Mouse (Mus musculus) stomach, embryonic 16.5 days (tissue): ENCODE results near the gene Tm6sf2. TPM values are rescaled to one million over a fixed set of nuclear protein-coding genes. Genes with fewer than 3 reads are reported as not detected.
A peak's percentile ranks its signal among the peaks of the same experiment; 100 is the strongest.

Experiments
- ATAC-seq: fragments of 200-750 bp; cut with Nextera tagmentation; 2 replicates; pipeline ENCODE4 v1.8.0; 2017; ENCODE audit warnings: moderate number of reproducible peaks, moderate TSS enrichment; ENCODE audit not compliant: insufficient read depth, low FRiP score
- H3K27ac ChIP-seq: fragments of 300-500 bp; sonication (generic); 2 replicates; pipeline ENCODE4 v1.5.1; 2014; ENCODE audit warnings: low read length
- H3K27me3 ChIP-seq: fragments of 300-500 bp; sonication (generic); 2 replicates; pipeline ENCODE4 v1.6.1; 2014; ENCODE audit warnings: low read length, control low read depth, mixed read lengths; ENCODE audit not compliant: control insufficient read depth, insufficient read depth
- H3K36me3 ChIP-seq: fragments of 300-500 bp; sonication (generic); 2 replicates; pipeline ENCODE4 v1.6.1; 2014; ENCODE audit warnings: low read length; ENCODE audit not compliant: control insufficient read depth, insufficient read depth
- H3K4me1 ChIP-seq: fragments of 300-500 bp; sonication (generic); 2 replicates; pipeline ENCODE4 v1.6.1; 2014; ENCODE audit warnings: low read length, control low read depth, mixed read lengths; ENCODE audit not compliant: control insufficient read depth, insufficient read depth
- H3K4me2 ChIP-seq: fragments of 300-500 bp; sonication (generic); 2 replicates; pipeline ENCODE4 v1.6.1; 2014; ENCODE audit warnings: low read depth, low read length, mixed read lengths
- H3K4me3 ChIP-seq: fragments of 300-500 bp; sonication (generic); replicated peaks from 2 replicates; pipeline ENCODE4 v1.5.1; 2014; ENCODE audit warnings: mild to moderate bottlenecking, low read length
- H3K9ac ChIP-seq: fragments of 300-500 bp; sonication (generic); 2 replicates; pipeline ENCODE4 v1.6.1; 2014; ENCODE audit warnings: low read length
- H3K9me3 ChIP-seq: fragments of 300-500 bp; sonication (generic); replicated peaks from 2 replicates; pipeline ENCODE4 v1.6.1; 2016; ENCODE audit warnings: low read length, control low read depth; ENCODE audit not compliant: control insufficient read depth
- WGBS: fragments of 180-500 bp; shearing (Covaris S2); extraction: QIAGEN DNeasy Blood & Tissue Kit; methylation state at CpG from one replicate; pipeline ENCODE4 v1.1.7; 2014; 5-methylcytosine and 5-hydroxymethylcytosine counted together
- polyA plus RNA-seq: library from polyadenylated mRNA; unstranded; fragments of >200 nt; fragmentation: Nextera tagmentation; extraction: Ambion mirVana; gene quantifications from 2 replicates; pipeline ENCODE4 v1.2.1, GENCODE M21; 2015

The Tm6sf2 gene
- polyA plus RNA-seq, result 8.4 and 11.6 TPM in 2 replicates

- no peak within 1 kb of the TSS for H3K27ac ChIP-seq
Observed at GRCm38 (mm10) chr8:70072441-70073069, at the start of gene Tm6sf2. Gene Tm6sf2, plus strand, starts transcription at chr8:70072924.

GRCm38 (mm10) chr8:70023596-70023995, 49.1 kb upstream of the Tm6sf2 start:
- 79% methylated on average over 8 of the region's 8 CpGs for WGBS

More at GRCm38 (mm10) chr8:70072441-70073069, at the start of gene Tm6sf2:
- no peaks in the 10 kb centered on the region for H3K9me3 ChIP-seq
- H3K9ac ChIP-seq, result peak within 1 kb of the TSS; percentile 53
- peaks cover 15% of the 10 kb centered on the region for H3K36me3 ChIP-seq
- no peaks in the 10 kb centered on the region for H3K27me3 ChIP-seq
- peak within 1 kb of the TSS; percentile 34 for H3K4me3 ChIP-seq
- H3K4me2 ChIP-seq, result peak within 1 kb of the TSS; percentile 53
- ATAC-seq, result peak; percentile 80
- WGBS, result 13% methylated on average over 21 of the region's 27 CpGs
- 0 out of 2 replicates have a peak, but pooled peaks cover 3% of the 10 kb centered on the region for H3K4me1 ChIP-seq

GRCm38 (mm10) chr8:70026151-70026550, 46.6 kb upstream of the Tm6sf2 start:
- H3K4me1 ChIP-seq, result no peaks in the 10 kb centered on the region
- H3K9ac ChIP-seq, result no peak overlapping the region
- no peak for ATAC-seq
- no peaks in the 10 kb centered on the region for H3K9me3 ChIP-seq
- peaks cover 42% of the 10 kb centered on the region for H3K36me3 ChIP-seq
- H3K4me3 ChIP-seq, result no peak overlapping the region
- no peak overlapping the region for H3K27ac ChIP-seq
- 98% methylated on average over 2 of the region's 2 CpGs for WGBS
- H3K4me2 ChIP-seq, result no peak overlapping the region
- H3K27me3 ChIP-seq, result no peaks in the 10 kb centered on the region

More at GRCm38 (mm10) chr8:70023596-70023995, 49.1 kb upstream of the Tm6sf2 start:
- no peak for ATAC-seq
- Histone ChIP-seq H3K4me3 (no peak overlapping the region), H3K27ac (no peak overlapping the region), H3K36me3 (peaks cover 52% of the 10 kb centered on the region), H3K9me3 (no peaks in the 10 kb centered on the region), H3K4me2 (no peak overlapping the region), H3K9ac (no peak overlapping the region), H3K4me1 (no peaks in the 10 kb centered on the region), H3K27me3 (no peaks in the 10 kb centered on the region)

- Histone ChIP-seq H3K4me2 (no peak overlapping the region), H3K4me3 (no peak overlapping the region), H3K9me3 (no peaks in the 10 kb centered on the region), H3K27me3 (no peaks in the 10 kb centered on the region), H3K27ac (no peak overlapping the region), H3K4me1 (no peaks in the 10 kb centered on the region), H3K9ac (no peak overlapping the region), H3K36me3 (peaks cover 28% of the 10 kb centered on the region)
- WGBS, result 94% methylated on average over 1 of the region's 1 CpGs
- no peak for ATAC-seq
Observed at GRCm38 (mm10) chr8:70030255-70030654, 42.5 kb upstream of the Tm6sf2 start.

GRCm38 (mm10) chr8:70037994-70038393, 34.7 kb upstream of the Tm6sf2 start:
- H3K9me3 ChIP-seq, result no peaks in the 10 kb centered on the region
- no peaks in the 10 kb centered on the region for H3K27me3 ChIP-seq
- H3K4me3 ChIP-seq, result no peak overlapping the region
- no peak overlapping the region for H3K27ac ChIP-seq
- 83% methylated on average over 1 of the region's 1 CpGs for WGBS
- H3K9ac ChIP-seq, result no peak overlapping the region
- peaks cover 20% of the 10 kb centered on the region for H3K4me1 ChIP-seq
- H3K4me2 ChIP-seq, result no peak overlapping the region
- no peaks in the 10 kb centered on the region for H3K36me3 ChIP-seq
- ATAC-seq, result no peak

GRCm38 (mm10) chr8:70041885-70042546, 30.7 kb upstream of the Tm6sf2 start:
- no peaks in the 10 kb centered on the region for H3K9me3 ChIP-seq
- H3K27ac ChIP-seq, result peak overlapping the region; percentile 15; the same call in 1 of the 2 replicates
- peak overlapping the region; percentile 99 for H3K4me3 ChIP-seq
- H3K36me3 ChIP-seq, result 0 out of 2 replicates have a peak, but pooled peaks cover 3% of the 10 kb centered on the region
- peak overlapping the region; percentile 93 for H3K9ac ChIP-seq
- no peaks in the 10 kb centered on the region for H3K27me3 ChIP-seq
- H3K4me2 ChIP-seq, result peak overlapping the region; percentile 97
- peaks cover 31% of the 10 kb centered on the region for H3K4me1 ChIP-seq
- WGBS, result 1% methylated on average over 47 of the region's 47 CpGs
- ATAC-seq, result peak; percentile 23; the same call in 1 of the 2 replicates

- peaks cover 34% of the 10 kb centered on the region for H3K4me1 ChIP-seq
- ATAC-seq, result peak; percentile 96
- peak within 1 kb of the TSS; percentile 93 for H3K9ac ChIP-seq
- H3K36me3 ChIP-seq, result 0 out of 2 replicates have a peak, but pooled peaks cover 3% of the 10 kb centered on the region
- WGBS, result under 1% methylated on average over 65 of the region's 65 CpGs
- peak within 1 kb of the TSS; percentile 99 for H3K4me3 ChIP-seq
- no peaks in the 10 kb centered on the region for H3K27me3 ChIP-seq
- peak within 1 kb of the TSS; percentile 82 for H3K27ac ChIP-seq
- H3K9me3 ChIP-seq, result no peaks in the 10 kb centered on the region
- peak within 1 kb of the TSS; percentile 97 for H3K4me2 ChIP-seq
Observed at GRCm38 (mm10) chr8:70042583-70043455, 29.9 kb upstream of the Tm6sf2 start, which contains the start of the genes Mau2 and Sugp1. Gene Mau2, minus strand, starts transcription at chr8:70042734. Gene Sugp1, plus strand, starts transcription at chr8:70042813.

- Histone ChIP-seq H3K4me1 (peaks cover 34% of the 10 kb centered on the region), H3K36me3 (0 out of 2 replicates have a peak, but pooled peaks cover 3% of the 10 kb centered on the region), H3K4me3 (peak overlapping the region; percentile 99), H3K9ac (no peak overlapping the region), H3K27ac (no peak overlapping the region), H3K4me2 (peak overlapping the region; percentile 95), H3K9me3 (no peaks in the 10 kb centered on the region), H3K27me3 (no peaks in the 10 kb centered on the region)
- WGBS, result 89% methylated on average over 5 of the region's 5 CpGs
- ATAC-seq, result no peak
Observed at GRCm38 (mm10) chr8:70043996-70044395, 28.7 kb upstream of the Tm6sf2 start.
